Comparison of ENCODE assay signal across 29 mouse cellular contexts in the genomic region with DNA sequence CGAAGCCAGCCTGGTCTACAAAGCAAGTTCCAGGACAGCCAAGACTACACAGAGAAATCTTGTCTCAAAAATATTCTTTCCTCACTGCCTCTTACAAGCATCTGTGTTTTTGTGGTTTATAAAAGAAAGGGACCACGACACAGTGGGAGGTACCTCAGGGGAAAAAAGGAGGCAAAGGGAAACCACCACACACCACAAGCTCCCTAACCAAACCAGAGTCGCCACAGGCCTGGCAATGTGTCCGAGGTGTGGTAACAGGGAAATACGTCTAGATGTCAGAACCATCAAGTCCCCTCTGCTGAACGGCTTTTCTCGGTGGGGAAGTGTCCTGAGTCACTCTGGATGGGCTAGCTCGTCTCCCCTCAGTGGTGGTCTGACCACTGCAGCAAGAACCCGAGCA.
DNase-seq lines count a peak whose midpoint lies in the region; ATAC-seq and TF ChIP-seq lines count a peak whose summit lies in the region.
"Had no signal": no experiment of that assay in that cellular context is flagged by ENCODE, and none has a peak within 500 bp of the region (broad histone marks: within the 10 kb centered on the region; RNA-seq: fewer than 3 reads in every experiment).

No protein-coding gene starts in this region.

- H3K9me3 ChIP-seq in hindbrain, embryonic 10.5 days, result no peaks in the 10 kb centered on the region
- H3K9me3 ChIP-seq in hindbrain, postnatal 0 days (ENCODE audit: low read length), result no peaks in the 10 kb centered on the region
- H3K9me3 ChIP-seq in forebrain, embryonic 13.5 days (replicated peaks), result no peaks in the 10 kb centered on the region
- no peaks in the 10 kb centered on the region for H3K9me3 ChIP-seq in midbrain, embryonic 16.5 days (replicated peaks; ENCODE audit: control insufficient read depth, low read length, poor library complexity, severe bottlenecking)
- H3K9me3 ChIP-seq: embryonic facial prominence, embryonic 12.5 days; embryonic facial prominence, embryonic 15.5 days; forebrain, embryonic 12.5 days; heart, embryonic 10.5 days; heart, embryonic 13.5 days; hindbrain, embryonic 13.5 days had no signal

- no peak overlapping the region for H3K9ac ChIP-seq in hindbrain, postnatal 0 days (replicated peaks; ENCODE audit: low read length)
- no peak overlapping the region for H3K9ac ChIP-seq in forebrain, embryonic 13.5 days
- H3K9ac ChIP-seq in midbrain, embryonic 16.5 days (ENCODE audit: low read depth, low read length), result no peak overlapping the region
- H3K9ac ChIP-seq: embryonic facial prominence, embryonic 12.5 days; embryonic facial prominence, embryonic 15.5 days; forebrain, embryonic 12.5 days; heart, embryonic 13.5 days; hindbrain, embryonic 13.5 days had no signal

- H3K4me2 ChIP-seq in hindbrain, postnatal 0 days (ENCODE audit: low read depth, low read length), result no peak overlapping the region
- no peak overlapping the region for H3K4me2 ChIP-seq in forebrain, embryonic 13.5 days
- no peak overlapping the region for H3K4me2 ChIP-seq in midbrain, embryonic 16.5 days (ENCODE audit: low read length)
- H3K4me2 ChIP-seq: embryonic facial prominence, embryonic 12.5 days; embryonic facial prominence, embryonic 15.5 days; forebrain, embryonic 12.5 days; heart, embryonic 13.5 days; hindbrain, embryonic 13.5 days had no signal

- no peak for ATAC-seq in hindbrain, postnatal 0 days
- peak; percentile 18 for ATAC-seq in common myeloid progenitor, adult 5-6 weeks (replicated peaks; ENCODE audit: low read depth, poor library complexity, severe bottlenecking)
- peak; percentile 31; the same call in 1 of the 2 replicates for ATAC-seq in megakaryocyte progenitor cell, adult 5-6 weeks (replicated peaks; ENCODE audit: poor library complexity)
- ATAC-seq in forebrain, embryonic 13.5 days, result no peak
- ATAC-seq in midbrain, embryonic 16.5 days, result no peak
- ATAC-seq: activated CD4-positive, CD25-positive, alpha-beta regulatory T cell, adult 4 months; CD4-positive, CD25-positive, alpha-beta regulatory T cell, adult 4 months; forebrain, embryonic 16.5 days; hindbrain, embryonic 16.5 days; inflammation-experienced regulatory T-cells, adult 6 months; intestine, embryonic 16.5 days had no signal

- 0 out of 2 replicates have a peak, but pooled peaks cover 2% of the 10 kb centered on the region for H3K4me1 ChIP-seq in hindbrain, embryonic 10.5 days (replicated peaks)
- H3K4me1 ChIP-seq in hindbrain, postnatal 0 days (ENCODE audit: insufficient read depth, low read length), result no peaks in the 10 kb centered on the region
- H3K4me1 ChIP-seq in forebrain, embryonic 13.5 days, result 0 out of 2 replicates have a peak, but pooled peaks cover 4% of the 10 kb centered on the region
- H3K4me1 ChIP-seq in midbrain, embryonic 16.5 days (ENCODE audit: control insufficient read depth, insufficient read depth, low read length), result no peaks in the 10 kb centered on the region
- H3K4me1 ChIP-seq: embryonic facial prominence, embryonic 12.5 days; embryonic facial prominence, embryonic 15.5 days; heart, embryonic 10.5 days; heart, embryonic 13.5 days had no signal

- peak overlapping the region; percentile 57 for H3K27ac ChIP-seq in hindbrain, embryonic 10.5 days
- no peak overlapping the region for H3K27ac ChIP-seq in hindbrain, postnatal 0 days
- no peak overlapping the region for H3K27ac ChIP-seq in forebrain, embryonic 13.5 days
- H3K27ac ChIP-seq in midbrain, embryonic 16.5 days (ENCODE audit: low read length), result no peak overlapping the region
- H3K27ac ChIP-seq: embryonic facial prominence, embryonic 12.5 days; embryonic facial prominence, embryonic 15.5 days; forebrain, embryonic 12.5 days; gastrocnemius, adult 2 months; heart, adult 2 months; heart, embryonic 10.5 days; heart, embryonic 13.5 days; hindbrain, embryonic 13.5 days had no signal

- H3K36me3 ChIP-seq in hindbrain, embryonic 10.5 days, result peaks cover 8% of the 10 kb centered on the region
- H3K36me3 ChIP-seq in hindbrain, postnatal 0 days (ENCODE audit: insufficient read depth, low read length), result no peaks in the 10 kb centered on the region
- H3K36me3 ChIP-seq in forebrain, embryonic 13.5 days (ENCODE audit: poor library complexity, severe bottlenecking), result no peaks in the 10 kb centered on the region; the same call in 1 of the 2 replicates
- H3K36me3 ChIP-seq in midbrain, embryonic 16.5 days (ENCODE audit: control insufficient read depth, insufficient read depth, low read length), result no peaks in the 10 kb centered on the region
- H3K36me3 ChIP-seq: embryonic facial prominence, embryonic 12.5 days; embryonic facial prominence, embryonic 15.5 days; heart, embryonic 10.5 days; heart, embryonic 13.5 days had no signal

- no peak for DNase-seq in hindbrain, embryonic 10.5 days (ENCODE audit: low spot score)
- no peak for DNase-seq in hindbrain, postnatal 0 days (ENCODE audit: low spot score)
- DNase-seq: adrenal gland, adult 8-10 months; adrenal gland, postnatal 25 days; cerebellum, adult 18-20 months; cerebellum, adult 9-10 months; cerebellum, postnatal 14 days; gastrocnemius, adult 2 months; gastrocnemius, postnatal 14 days; heart, adult 2 months; heart, postnatal 14 days; heart, postnatal 4 days; kidney, adult 18-20 months had no signal

- 69% methylated on average over 9 of the region's 9 CpGs for WGBS in hindbrain, embryonic 10.5 days
- WGBS in hindbrain, postnatal 0 days, result 67% methylated on average over 9 of the region's 9 CpGs
- WGBS in forebrain, embryonic 13.5 days, result 67% methylated on average over 9 of the region's 9 CpGs
- 65% methylated on average over 9 of the region's 9 CpGs for WGBS in midbrain, embryonic 16.5 days

- no peak overlapping the region for H3K4me3 ChIP-seq in hindbrain, embryonic 10.5 days
- H3K4me3 ChIP-seq in hindbrain, postnatal 0 days (ENCODE audit: low read length), result no peak overlapping the region
- H3K4me3 ChIP-seq in forebrain, embryonic 13.5 days, result no peak overlapping the region
- no peak overlapping the region for H3K4me3 ChIP-seq in midbrain, embryonic 16.5 days (ENCODE audit: low read depth, low read length)
- H3K4me3 ChIP-seq: embryonic facial prominence, embryonic 12.5 days; embryonic facial prominence, embryonic 15.5 days; forebrain, embryonic 12.5 days; gastrocnemius, adult 2 months; heart, adult 2 months; heart, embryonic 10.5 days; heart, embryonic 13.5 days; hindbrain, embryonic 13.5 days had no signal

- H3K27me3 ChIP-seq in hindbrain, embryonic 10.5 days (ENCODE audit: insufficient read depth, poor library complexity, severe bottlenecking), result no peaks in the 10 kb centered on the region
- no peaks in the 10 kb centered on the region for H3K27me3 ChIP-seq in hindbrain, postnatal 0 days (ENCODE audit: insufficient read depth, low read length)
- H3K27me3 ChIP-seq in forebrain, embryonic 13.5 days, result no peaks in the 10 kb centered on the region
- no peaks in the 10 kb centered on the region for H3K27me3 ChIP-seq in midbrain, embryonic 16.5 days (ENCODE audit: control insufficient read depth, insufficient read depth, low read depth, low read length)
- H3K27me3 ChIP-seq: embryonic facial prominence, embryonic 12.5 days; embryonic facial prominence, embryonic 15.5 days; forebrain, embryonic 12.5 days; heart, embryonic 13.5 days; hindbrain, embryonic 13.5 days had no signal

- no peak for TF ChIP-seq CTCF in hindbrain, postnatal 0 days (IDR thresholded peaks at IDR 0.05; ENCODE audit: low read depth)

Comparison
In these comparisons a context has a peak if more than half of its experiments do, and no peak if none do; other contexts are left out.
1. ATAC-seq: peak in common myeloid progenitor, adult 5-6 weeks (single experiment) and megakaryocyte progenitor cell, adult 5-6 weeks (single experiment); none in hindbrain, postnatal 0 days (single experiment), forebrain, embryonic 13.5 days (single experiment) and midbrain, embryonic 16.5 days (single experiment).